Mouse (Mus musculus) urinary bladder, adult 18-20 months (tissue): ENCODE data around the gene Gprc6a.

Experiments
- DNase-seq, 2 experiments: peaks; one replicate each; pipeline ENCODE4 v3.0.0; 2022; ENCODE audit warnings: low spot score in 2 of 2, mixed read lengths in 2 of 2

Gprc6a gene

GRCm38 (mm10) chr10:51631411-51632136 is at the start of gene Gprc6a:
TSS of gene Gprc6a (minus strand) at chr10:51631461.
- DNase-seq, result no peak

GRCm38 (mm10) chr10:51678251-51678639 is 47.0 kb upstream of the Gprc6a start:
- no peak for DNase-seq

GRCm38 (mm10) chr10:51677548-51678250 is 46.4 kb upstream of the Gprc6a start, which contains the start of gene Rfx6:
TSS of gene Rfx6 (plus strand) at chr10:51677756.
- DNase-seq, result peak in 1 of 2 experiments; percentile 7

GRCm38 (mm10) chr10:51672082-51672779 is 41.0 kb upstream of the Gprc6a start:
- DNase-seq, result no peak

- DNase-seq, result no peak
Observed at GRCm38 (mm10) chr10:51671583-51671982, 40.3 kb upstream of the Gprc6a start.

GRCm38 (mm10) chr10:51669334-51669733 is 38.1 kb upstream of the Gprc6a start:
- no peak for DNase-seq

- DNase-seq, result no peak
Observed at GRCm38 (mm10) chr10:51657324-51657723, 26.1 kb upstream of the Gprc6a start.

GRCm38 (mm10) chr10:51649506-51650221 is 18.4 kb upstream of the Gprc6a start:
- no peak for DNase-seq

- DNase-seq, result no peak
Observed at GRCm38 (mm10) chr10:51621193-51621592, 10.1 kb downstream of the Gprc6a start.

GRCm38 (mm10) chr10:51620126-51620525 is 11.1 kb downstream of the Gprc6a start:
- DNase-seq, result no peak

- DNase-seq, result no peak
Observed at GRCm38 (mm10) chr10:51618538-51618937, 12.7 kb downstream of the Gprc6a start.

- DNase-seq, result no peak
Observed at GRCm38 (mm10) chr10:51614826-51615590, 16.3 kb downstream of the Gprc6a start.

- no peak for DNase-seq
Observed at GRCm38 (mm10) chr10:51613421-51613820, 17.8 kb downstream of the Gprc6a start.

GRCm38 (mm10) chr10:51611969-51612682 is 19.1 kb downstream of the Gprc6a start:
- DNase-seq, result no peak

- no peak for DNase-seq
Observed at GRCm38 (mm10) chr10:51609741-51610425, 21.4 kb downstream of the Gprc6a start.

GRCm38 (mm10) chr10:51596928-51597635 is 34.2 kb downstream of the Gprc6a start:
- DNase-seq, result no peak

GRCm38 (mm10) chr10:51595001-51595931 is 36.0 kb downstream of the Gprc6a start:
- DNase-seq, result no peak

GRCm38 (mm10) chr10:51591574-51591973 is 39.7 kb downstream of the Gprc6a start:
- DNase-seq, result no peak
